Mouse (Mus musculus) central nervous system, embryonic 18 days (tissue): Measurements from ENCODE around the gene Gpr137c. TPM values are rescaled to one million over a fixed set of nuclear protein-coding genes. Genes with fewer than 3 reads are reported as not detected.

Experiments
- polyA plus RNA-seq: library from polyadenylated mRNA; depleted of rRNA; stranded (reverse); fragments of >200 nt; gene quantifications from 2 replicates; pipeline ENCODE4 v1.2.3, GENCODE M21; 2012; rRNA removed

Gpr137c gene
- 24.9 and 25.5 TPM in 2 replicates for polyA plus RNA-seq

GRCm38 (mm10) chr14:45219281-45220089 is at the start of gene Gpr137c:
Gene Gpr137c (plus strand): TSS chr14:45219717.

GRCm38 (mm10) chr14:45220090-45220956 is 806 bp downstream of the Gpr137c start, which contains the start of gene Txndc16:
Gene Txndc16 (minus strand): TSS chr14:45220328.

GRCm38 (mm10) chr14:45318426-45319236 is 99.1 kb downstream of the Gpr137c start, which contains the start of gene Ero1l:
Gene Ero1l (minus strand): TSS chr14:45318771.

GRCm38 (mm10) chr14:45329589-45330181 is 110.2 kb downstream of the Gpr137c start, which contains the start of gene Psmc6:
Gene Psmc6 (plus strand): TSS chr14:45329788.

Other genes starting within 250 kb of the Gpr137c start
- gene Ptger2, start 231.5 kb upstream of the Gpr137c start, polyA plus RNA-seq, result 0.73 and 0.94 TPM in 2 replicates
- gene Txndc16, start 611 bp downstream of the Gpr137c start, polyA plus RNA-seq, result 29.1 and 29.7 TPM in 2 replicates
- gene Ero1l, start 99.1 kb downstream of the Gpr137c start, polyA plus RNA-seq, result 20.7 and 20.9 TPM in 2 replicates
- 137 and 151 TPM in 2 replicates for gene Psmc6, start 110.1 kb downstream of the Gpr137c start, polyA plus RNA-seq
- gene Styx, start 131.4 kb downstream of the Gpr137c start, polyA plus RNA-seq, result 29.3 and 30.7 TPM in 2 replicates
- 12.9 and 14.1 TPM in 2 replicates for gene Gnpnat1, start 185.2 kb downstream of the Gpr137c start, polyA plus RNA-seq